Mouse (Mus musculus) NIH3T3 (cell line): ENCODE measurements around the gene Polr2f.
A peak's percentile ranks its signal among the peaks of the same experiment; 100 is the strongest.

Source experiments
- DNase-seq: peaks from one replicate; pipeline ENCODE4 v3.0.0-alpha.2; 2012; ENCODE audit warnings: low read depth

Gene Polr2f

DNA sequence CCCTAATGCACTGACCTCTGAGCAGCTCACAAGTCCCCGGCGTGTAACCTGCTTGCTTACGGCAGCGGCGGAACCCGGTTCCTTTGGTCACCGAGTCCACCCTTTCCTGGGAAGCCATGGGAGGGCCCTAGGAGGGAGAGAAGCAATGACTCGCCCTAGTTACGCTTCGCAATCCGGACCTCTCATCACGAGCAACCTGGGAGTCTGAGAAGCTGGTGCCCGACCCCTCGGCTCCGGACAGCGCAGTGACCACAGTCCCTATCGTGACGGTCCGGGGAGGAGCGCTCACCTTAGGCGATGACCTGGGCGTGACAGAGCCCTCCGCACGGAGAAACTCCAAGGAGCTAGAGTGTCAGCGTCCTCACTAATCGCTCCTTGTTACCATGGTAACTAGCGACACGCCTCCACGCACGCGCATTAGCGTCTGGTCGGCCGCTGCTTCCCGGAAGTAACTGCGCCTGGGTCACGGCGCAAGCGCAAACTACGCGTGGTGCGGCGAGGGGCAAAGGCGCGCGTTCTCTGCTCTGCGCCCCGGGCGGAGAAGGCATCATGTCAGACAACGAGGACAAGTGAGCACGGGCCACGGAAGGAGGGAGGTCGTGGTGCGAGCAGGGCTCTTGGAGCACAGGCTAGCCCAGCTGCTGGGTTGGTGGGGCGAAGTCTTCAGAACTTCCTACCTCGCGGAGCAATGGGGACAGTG is at the start of gene Polr2f, which contains the start of gene 1700088E04Rik:
Gene Polr2f, plus strand, starts transcription at position 144 of the 700 bp plus-strand sequence.
Gene 1700088E04Rik, minus strand, starts transcription at position 388 of the 700 bp plus-strand sequence.
- DNase-seq = peak; percentile 97

GRCm38 (mm10) chr15:79092284-79092683 is 48.5 kb upstream of the Polr2f start:
- DNase-seq = no peak

DNA sequence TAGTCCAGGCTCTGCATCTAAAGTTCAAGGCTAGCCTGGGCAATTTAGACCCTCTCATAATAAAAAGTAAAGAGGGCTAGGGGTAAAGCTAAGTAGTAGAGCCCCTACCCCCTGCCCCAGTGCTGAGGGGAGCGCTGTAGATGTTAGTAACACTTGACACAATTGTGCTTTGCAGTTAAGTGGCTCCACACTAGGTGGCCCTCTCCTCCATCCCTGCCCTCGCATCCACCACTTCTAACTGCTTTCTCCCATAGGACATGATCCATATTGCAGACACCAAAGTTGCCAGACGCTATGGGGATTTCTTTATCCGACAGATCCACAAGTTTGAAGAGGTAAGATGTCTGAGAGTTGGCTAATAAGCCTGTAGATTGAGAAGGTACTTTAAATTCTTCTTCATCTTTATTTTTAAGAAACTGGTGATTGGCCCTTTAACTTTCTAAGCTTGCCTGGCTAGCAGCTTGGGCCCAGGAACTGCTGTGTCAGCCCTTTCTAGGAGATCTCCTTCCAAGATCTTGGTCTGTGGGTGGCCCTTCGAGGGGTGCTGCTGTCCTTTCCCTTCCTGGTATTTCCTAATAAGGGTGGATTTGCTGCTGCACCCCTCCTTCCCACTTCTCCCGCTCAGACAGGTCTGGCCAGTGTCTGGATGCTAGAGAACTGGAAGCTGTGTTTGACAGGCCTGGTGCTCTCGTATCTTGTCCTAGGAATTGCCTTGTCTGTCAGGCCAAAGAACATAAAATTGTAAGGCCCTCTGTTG is 47.5 kb upstream of the Polr2f start:
- DNase-seq = peak; percentile 79

GRCm38 (mm10) chr15:79095483-79095882 is 45.3 kb upstream of the Polr2f start:
- DNase-seq = no peak

GRCm38 (mm10) chr15:79096556-79096955 is 44.3 kb upstream of the Polr2f start:
- DNase-seq = no peak

DNA sequence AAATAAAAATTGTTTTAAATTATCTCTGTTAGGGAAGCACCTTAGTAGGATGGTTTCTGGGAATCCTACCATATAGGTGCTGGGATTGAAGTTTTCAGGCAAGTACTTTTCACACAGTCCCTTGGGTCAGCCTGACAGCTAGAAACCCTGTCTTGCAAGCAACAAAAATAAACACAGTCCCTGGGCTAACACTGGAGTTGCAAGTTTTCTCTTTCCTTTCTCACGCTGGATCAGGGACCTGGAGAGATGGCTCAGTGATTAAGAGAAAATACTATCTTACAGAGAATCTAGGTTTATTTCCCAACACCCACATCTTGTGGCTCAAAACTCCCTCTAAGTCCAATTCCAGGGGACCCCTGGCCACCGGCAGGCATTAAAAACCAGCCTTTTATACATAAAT is 43.7 kb upstream of the Polr2f start:
- DNase-seq = no peak

DNA sequence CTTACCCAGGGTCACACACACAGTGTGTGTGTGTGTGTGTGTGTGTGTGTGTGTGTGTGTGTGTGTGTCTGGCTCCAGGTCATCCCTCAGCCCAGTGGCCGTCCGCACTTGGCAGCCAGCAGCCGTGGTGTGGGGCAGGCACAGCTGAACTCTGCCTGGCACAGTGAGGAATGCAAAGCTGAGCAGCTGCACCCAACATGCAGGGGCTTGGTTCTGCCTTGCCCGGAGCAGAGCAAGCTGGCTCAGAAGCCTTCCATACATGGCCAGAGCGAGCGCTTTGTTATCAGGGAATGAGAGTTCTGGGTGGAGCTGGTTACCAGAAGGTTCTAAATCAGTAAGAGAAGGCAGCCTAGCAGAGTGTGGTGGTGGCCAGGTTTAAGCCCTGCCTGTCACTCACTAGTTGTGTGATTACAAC is 43.2 kb upstream of the Polr2f start:
- peak; percentile 47 for DNase-seq

GRCm38 (mm10) chr15:79098220-79098619 is 42.6 kb upstream of the Polr2f start:
- no peak for DNase-seq

GRCm38 (mm10) chr15:79098868-79099267 is 41.9 kb upstream of the Polr2f start:
- no peak for DNase-seq

DNA sequence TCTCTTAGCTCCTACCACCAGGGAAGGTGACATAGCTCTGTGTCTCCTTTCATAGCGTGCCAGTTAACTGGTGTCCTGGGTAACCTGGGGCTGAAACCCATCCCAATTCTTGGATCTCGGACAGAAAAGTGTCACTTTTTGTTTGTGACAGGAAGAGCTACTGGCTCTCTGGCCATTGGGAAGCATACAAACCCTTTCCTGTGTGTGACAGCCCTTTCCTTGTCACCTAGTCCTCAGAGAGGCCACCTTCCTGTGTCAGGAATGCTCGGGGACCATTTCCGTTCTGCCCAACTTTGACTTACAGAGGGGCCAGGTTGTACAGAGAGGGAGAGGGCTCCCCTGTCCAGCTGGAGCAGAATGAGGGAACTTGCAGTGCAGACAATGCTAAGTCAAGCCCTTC is 41.4 kb upstream of the Polr2f start:
- no peak for DNase-seq

DNA sequence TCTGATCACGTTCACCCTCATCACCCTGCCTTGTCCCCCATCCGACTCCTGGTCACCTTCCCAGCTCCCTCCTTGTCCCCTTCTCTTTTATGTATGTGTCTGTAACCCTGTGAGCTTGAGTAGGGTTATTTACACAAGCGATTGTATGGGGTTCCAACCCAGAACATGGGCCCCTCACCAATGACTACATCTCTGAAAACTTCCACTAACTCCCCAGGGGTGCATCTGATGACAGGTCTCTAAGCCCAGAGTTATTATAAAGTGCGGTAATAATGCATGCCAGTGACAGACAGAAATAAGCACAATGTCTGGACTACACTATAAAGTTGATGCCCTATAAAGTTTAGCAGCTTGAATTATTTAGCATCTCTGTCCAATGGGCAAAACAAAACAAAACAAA is 40.4 kb upstream of the Polr2f start:
- peak; percentile 58 for DNase-seq

DNA sequence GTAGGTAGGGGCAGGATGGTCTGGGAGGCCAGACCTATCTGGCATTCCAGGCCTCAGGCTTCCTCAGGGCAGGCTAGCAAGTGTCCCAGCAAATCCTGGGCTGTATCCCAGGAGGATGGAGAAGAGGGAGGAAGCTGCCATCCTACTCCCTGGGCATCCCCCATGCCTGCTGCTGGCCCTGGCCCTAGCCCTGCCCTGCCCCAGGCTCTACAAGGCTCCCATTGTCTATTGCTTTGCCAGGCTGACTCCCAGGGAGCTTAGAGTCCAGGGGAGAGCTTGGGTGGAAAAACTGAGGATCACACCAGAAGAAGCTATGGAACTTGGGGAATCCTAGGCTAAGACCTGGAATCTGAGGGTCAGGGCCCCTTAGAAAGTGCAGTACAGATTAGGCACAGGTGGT is 39.3 kb upstream of the Polr2f start:
- DNase-seq = no peak

GRCm38 (mm10) chr15:79103264-79103663 is 37.5 kb upstream of the Polr2f start:
- no peak for DNase-seq

- DNase-seq = no peak
Measured at GRCm38 (mm10) chr15:79105804-79106203, 35.0 kb upstream of the Polr2f start.

- DNase-seq = peak; percentile 90
Measured at GRCm38 (mm10) chr15:79107966-79108365, 32.8 kb upstream of the Polr2f start.

GRCm38 (mm10) chr15:79108421-79109320 is 32.1 kb upstream of the Polr2f start, which contains the start of gene Micall1:
Micall1 (plus strand) TSS chr15:79108898.
- peak; percentile 80 for DNase-seq

- DNase-seq = peak; percentile 34
Measured at GRCm38 (mm10) chr15:79109321-79109934, 31.4 kb upstream of the Polr2f start.

DNA sequence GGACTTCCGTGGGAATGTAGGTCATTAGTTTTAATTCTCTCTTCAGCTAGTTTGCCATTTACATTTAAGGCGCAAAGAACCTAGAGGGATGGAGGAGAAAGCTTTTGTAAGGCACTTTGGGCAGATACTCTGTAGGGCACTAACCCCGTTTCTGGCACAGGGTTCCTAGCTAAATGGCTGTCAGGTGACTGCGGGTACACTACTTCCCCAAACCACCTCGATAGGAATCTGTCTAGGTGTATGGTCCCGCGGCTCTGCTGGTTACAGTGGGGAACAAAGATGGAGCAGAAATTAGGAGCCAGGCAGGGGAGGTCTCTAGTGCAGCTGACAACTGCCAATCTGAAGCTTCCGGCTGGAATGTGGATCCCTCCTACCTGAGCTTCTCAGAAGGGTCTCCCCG is 30.8 kb upstream of the Polr2f start:
- no peak for DNase-seq

DNA sequence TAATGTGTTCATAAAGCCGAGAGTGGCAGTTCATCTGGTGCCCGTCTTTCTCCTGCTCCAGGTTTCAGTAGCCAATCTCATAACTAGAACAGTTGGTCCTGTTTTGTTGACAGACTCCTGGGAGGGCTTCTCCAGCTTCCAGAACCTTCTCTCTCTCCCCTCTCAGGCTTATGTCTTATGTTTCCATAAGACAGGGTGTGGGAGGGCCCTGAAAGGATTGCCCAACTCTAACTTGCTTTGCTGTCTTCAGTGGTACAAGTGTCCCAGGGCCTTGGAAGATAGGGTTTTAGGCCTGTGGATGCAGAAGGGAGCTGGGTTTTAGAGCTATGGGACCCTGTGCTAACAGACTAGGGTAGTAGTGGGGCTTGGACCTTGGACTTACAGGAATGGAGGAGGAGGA is 30.3 kb upstream of the Polr2f start:
- DNase-seq = peak; percentile 53

GRCm38 (mm10) chr15:79111774-79112173 is 29.0 kb upstream of the Polr2f start:
- DNase-seq = peak; percentile 60

DNA sequence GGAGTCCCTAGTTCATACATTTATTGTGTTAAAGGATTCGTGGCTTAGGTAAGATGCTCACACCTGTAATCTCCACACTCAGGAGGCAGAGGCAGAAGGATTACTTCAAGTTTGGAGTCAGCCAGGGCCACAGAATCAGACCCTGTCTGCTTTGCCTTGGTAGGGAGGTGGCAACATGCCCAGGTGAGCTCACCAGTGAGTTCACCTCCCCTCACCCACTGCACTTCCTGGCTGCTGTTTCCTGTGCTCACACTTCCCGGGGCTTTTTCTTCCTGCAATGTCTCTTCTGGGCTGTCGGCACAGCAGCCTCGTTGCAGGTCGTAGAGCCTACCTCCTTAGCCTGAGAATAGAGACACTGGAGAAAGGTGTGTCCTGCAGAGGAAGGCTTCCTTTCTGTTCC is 25.5 kb upstream of the Polr2f start:
- no peak for DNase-seq

- no peak for DNase-seq
Measured at GRCm38 (mm10) chr15:79119491-79119890, 21.3 kb upstream of the Polr2f start.
